Mouse (Mus musculus) adrenal gland, postnatal 4 days (tissue): ENCODE measurements at regions not wholly inside any gene's neighbourhood (a gene's known extent, or its start where the extent isn't known, plus 50 kb on each side); places are given as distances from the start of the nearest gene placed in this dataset.

ENCODE experiments used
- DNase-seq, 2 experiments: peaks; one replicate each; pipeline ENCODE4 v3.0.0; 2021 to 2022; ENCODE audit warnings: low spot score in 2 of 2, mixed read lengths in 2 of 2

- DNase-seq = no peak
Measured at GRCm38 (mm10) chr13:28653362-28653761, 300.2 kb downstream of the Sox4 start.

GRCm38 (mm10) chr13:28651810-28652209 is 301.7 kb downstream of the Sox4 start:
- no peak for DNase-seq

GRCm38 (mm10) chr13:28645881-28646280 is 307.6 kb downstream of the Sox4 start:
- DNase-seq = no peak

GRCm38 (mm10) chr13:28644846-28645574 is 308.5 kb downstream of the Sox4 start:
- no peak for DNase-seq

- DNase-seq = no peak
Measured at GRCm38 (mm10) chr13:28640826-28641225, 312.7 kb downstream of the Sox4 start.

- DNase-seq = no peak
Measured at GRCm38 (mm10) chr13:28635230-28635950, 318.1 kb downstream of the Sox4 start.

GRCm38 (mm10) chr13:28633541-28634041 is 319.9 kb downstream of the Sox4 start:
- DNase-seq = no peak

- DNase-seq = no peak
Measured at GRCm38 (mm10) chr13:28629431-28630331, 323.8 kb downstream of the Sox4 start.

- no peak for DNase-seq
Measured at GRCm38 (mm10) chr13:28628751-28629150, 324.8 kb downstream of the Sox4 start.

GRCm38 (mm10) chr13:28618961-28619360 is 334.6 kb downstream of the Sox4 start:
- no peak for DNase-seq

GRCm38 (mm10) chr13:28617503-28617902 is 336.0 kb downstream of the Sox4 start:
- no peak for DNase-seq

- no peak for DNase-seq
Measured at GRCm38 (mm10) chr13:28616645-28617381, 336.7 kb downstream of the Sox4 start.

GRCm38 (mm10) chr13:28607551-28608114 is 345.9 kb downstream of the Sox4 start:
- DNase-seq = no peak

- no peak for DNase-seq
Measured at GRCm38 (mm10) chr13:28606651-28607050, 346.9 kb downstream of the Sox4 start.

- no peak for DNase-seq
Measured at GRCm38 (mm10) chr13:28605833-28606232, 347.7 kb downstream of the Sox4 start.

GRCm38 (mm10) chr13:28604016-28604415 is 346.7 kb downstream of the Gm11361 start:
- DNase-seq = no peak

GRCm38 (mm10) chr13:28600792-28601191 is 343.5 kb downstream of the Gm11361 start:
- DNase-seq = no peak

GRCm38 (mm10) chr13:28596367-28596766 is 339.0 kb downstream of the Gm11361 start:
- no peak for DNase-seq

- no peak for DNase-seq
Measured at GRCm38 (mm10) chr13:28592176-28592575, 334.8 kb downstream of the Gm11361 start.

GRCm38 (mm10) chr13:28587977-28588376 is 330.6 kb downstream of the Gm11361 start:
- DNase-seq = no peak
